Mouse (Mus musculus): ENCODE data around the gene Aox1.

Aox1 gene

DNA sequence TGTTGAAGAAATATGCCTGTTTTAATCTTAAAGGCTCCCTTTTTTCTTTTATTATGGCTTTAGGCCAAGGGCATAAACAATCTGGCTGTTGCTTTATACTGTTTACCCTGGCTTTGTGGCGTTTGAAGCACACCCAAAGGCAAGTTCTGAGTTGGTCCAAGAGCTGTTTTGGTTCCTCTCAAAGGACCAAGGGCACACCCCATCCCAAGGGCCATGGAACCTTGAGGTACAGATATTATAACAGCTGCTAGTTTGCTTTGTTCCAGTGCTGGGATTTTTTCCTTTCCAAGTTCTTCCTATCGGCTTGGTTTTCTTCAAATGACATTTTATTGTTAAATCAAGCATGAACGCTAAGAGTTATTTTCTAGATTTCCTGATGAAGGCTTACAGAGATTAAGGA, 35.9 kb downstream of the Aox1 start:
- DNase-seq = no peak

DNA sequence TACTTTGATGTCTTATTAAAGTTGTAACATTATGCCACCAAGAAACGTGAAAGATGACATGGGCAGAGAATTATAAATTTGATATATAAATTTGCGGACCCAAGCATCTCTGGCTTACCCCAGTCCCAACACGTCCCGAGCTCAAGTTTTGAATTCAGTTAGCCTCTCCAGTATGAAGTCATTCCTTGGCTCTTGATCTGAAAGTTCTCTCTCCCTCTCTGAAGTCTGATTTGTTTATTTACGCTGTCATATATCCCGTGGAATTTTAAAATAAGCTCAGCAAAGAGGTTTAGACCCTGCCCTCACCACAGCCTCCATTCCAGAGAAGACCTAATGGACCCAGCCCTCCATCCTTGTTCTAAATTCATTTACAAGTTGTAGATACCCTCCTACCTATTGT, 39.5 kb downstream of the Aox1 start:
- DNase-seq = no peak

DNA sequence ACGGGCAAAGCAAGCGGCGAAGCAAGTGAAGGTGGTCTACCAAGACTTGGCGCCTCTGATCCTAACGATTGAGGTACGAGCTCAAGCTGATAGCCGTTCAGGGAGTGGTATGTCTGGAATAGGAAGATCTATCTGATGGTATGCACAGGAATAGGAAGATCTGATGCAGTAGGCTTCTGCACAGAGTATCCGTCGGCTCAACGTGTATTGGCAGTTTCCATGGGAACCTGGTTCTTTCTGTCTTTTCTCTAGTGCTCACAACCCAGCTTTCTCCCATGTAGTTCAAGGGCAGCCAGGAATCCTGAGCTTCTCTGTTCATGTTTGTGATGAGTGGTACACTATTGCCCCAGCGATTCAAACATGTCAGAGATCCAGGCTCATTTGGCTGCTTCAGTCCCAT, 40.4 kb downstream of the Aox1 start:
- no peak for DNase-seq

DNA sequence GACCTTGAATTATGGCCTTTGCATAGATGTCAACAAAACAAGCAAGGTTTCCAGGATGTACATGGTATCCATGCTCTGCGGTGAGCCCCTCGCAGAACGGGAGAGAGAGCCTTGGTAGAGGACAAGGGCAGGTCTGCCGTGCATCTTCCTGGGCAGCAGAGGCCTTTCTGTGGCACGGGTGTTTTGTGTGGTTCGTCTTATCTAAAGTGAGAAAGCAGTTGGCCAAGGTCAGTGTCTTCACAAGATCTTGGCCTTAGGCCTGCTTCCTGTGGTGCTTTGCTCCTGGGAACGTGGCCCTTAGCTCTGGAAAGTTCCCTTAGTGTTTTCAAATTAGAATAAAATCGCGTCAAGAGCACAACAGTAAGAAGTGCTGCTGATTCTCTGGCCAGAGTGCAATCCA, 41.3 kb downstream of the Aox1 start:
- DNase-seq = no peak

DNA sequence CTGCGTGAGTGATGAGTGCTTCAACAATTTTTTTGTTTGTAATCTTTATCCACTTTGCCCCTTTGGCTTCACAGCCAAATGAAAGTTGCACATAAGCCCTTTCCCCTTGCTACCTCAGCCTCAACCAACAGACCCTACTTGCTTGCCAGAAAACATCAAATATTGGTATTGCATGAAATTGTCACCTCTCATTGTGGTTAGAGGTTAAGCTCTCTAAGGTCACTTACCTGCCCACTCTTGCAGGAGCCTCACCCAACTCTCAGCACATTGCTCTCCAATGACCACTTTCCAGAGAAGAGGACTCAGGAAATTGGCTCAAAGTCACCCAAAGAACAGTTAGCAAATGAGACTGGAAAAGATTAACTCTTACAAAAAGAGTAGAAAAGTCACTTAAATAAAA, 41.8 kb downstream of the Aox1 start:
- no peak for DNase-seq

DNA sequence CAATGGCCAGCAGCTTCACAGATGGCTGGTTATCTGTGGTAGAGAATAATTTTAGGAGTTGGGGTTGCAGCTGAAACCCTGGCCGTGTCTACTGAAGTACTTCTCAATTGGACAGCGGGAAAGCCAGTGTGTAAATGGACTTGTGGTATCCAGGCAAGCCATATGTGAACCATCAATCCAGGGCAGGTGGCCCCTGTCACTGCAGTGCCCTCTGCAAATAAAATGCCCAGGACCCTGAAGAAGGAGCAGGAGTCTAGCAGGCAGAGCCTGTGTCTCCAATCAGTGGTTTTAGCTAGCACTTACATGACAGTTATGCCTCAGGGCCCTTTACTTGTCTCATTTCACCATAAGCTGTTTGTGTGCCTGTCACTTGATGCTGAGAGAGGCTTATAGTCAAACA, 42.7 kb downstream of the Aox1 start:
- no peak for DNase-seq

DNA sequence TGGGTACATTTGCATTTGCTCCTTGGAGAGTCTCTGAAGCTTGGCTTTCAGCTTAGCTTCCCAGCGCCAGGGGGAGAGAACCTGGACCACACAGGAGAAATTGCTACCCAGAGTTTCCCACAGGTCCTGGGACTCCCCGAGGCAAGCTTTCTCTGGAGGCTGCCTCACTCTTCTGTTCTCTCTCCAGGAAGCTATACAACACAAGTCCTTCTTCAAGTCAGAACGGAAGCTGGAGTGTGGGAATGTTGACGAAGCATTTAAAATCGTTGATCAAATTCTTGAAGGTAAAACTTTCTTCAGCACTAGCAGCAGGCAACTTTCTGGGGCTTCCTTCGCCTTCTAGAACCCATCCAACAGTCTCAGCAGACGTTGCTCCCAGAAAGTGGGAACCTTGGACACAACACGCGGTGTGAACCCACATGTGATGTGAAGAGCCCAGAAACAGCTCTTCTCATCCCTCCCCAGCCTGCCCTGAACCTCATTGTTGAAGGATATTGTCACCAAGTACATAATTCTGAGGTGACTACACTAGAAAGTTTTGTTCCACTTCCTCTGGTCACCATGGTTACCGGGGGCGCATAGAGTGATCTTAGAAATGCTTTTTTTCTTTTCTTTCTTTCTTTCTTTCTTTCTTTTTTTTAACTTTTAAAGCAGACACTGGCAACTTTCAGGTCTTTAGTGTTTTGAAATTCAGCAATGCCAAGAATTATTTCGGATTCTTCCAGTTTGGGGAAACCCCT, 43.4 kb downstream of the Aox1 start:
- DNase-seq = no peak

DNA sequence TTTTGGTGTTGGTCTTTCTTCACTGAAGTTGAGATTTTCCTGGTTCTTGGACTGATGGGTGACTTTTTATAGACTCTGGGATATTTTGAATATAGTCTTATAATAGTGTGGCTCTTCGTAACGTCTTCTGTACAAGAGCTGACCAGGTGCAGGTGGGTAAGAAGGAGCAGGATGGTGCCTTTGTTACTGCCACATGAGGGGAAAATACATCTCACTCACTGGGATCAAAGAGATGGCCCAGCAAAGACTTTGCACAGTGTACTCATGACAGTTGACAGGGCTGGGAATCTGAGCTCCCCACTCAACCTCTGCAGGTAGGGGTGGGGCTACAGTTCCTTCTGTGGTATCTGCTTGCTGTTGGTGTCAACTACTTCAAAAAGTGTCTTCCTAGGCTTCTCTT, 44.5 kb downstream of the Aox1 start:
- no peak for DNase-seq

DNA sequence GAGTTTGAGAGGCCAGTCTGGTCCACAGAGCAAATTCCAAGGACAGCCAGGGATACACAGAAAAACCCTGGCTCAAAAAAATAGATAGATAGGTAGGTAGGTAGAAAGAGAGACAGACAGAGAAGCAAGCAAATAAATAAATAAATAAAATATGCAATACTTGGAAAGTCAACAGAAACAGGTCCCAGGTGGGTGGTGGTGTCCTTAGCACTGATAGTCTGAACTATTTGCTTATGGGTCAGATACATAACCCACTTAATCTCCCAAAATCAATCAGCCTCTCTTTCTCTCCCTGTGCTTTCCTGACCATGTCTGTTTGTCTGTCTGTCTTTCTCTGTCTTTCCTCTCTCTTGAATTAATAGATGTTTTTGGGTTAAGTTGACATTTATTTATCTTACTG, 48.2 kb downstream of the Aox1 start:
- DNase-seq = no peak

DNA sequence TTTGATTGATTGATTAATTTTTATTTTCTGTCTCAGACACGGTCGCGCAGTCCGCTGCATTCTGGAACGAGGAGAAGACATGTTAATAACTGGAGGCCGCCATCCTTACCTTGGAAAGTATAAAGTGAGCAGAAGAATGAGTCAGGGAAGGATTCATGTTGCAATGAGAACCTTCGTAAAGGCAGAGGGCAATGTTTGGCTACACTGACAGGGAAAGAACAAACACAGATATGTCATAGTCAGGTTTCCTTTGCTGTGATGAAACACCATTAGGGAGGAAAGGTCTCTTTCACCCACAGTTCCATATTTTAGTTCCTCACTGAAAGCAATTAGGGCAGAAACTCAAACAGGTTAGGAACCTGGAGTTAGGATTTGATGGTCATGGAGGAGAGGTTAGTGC, 48.7 kb downstream of the Aox1 start:
- no peak for DNase-seq

DNA sequence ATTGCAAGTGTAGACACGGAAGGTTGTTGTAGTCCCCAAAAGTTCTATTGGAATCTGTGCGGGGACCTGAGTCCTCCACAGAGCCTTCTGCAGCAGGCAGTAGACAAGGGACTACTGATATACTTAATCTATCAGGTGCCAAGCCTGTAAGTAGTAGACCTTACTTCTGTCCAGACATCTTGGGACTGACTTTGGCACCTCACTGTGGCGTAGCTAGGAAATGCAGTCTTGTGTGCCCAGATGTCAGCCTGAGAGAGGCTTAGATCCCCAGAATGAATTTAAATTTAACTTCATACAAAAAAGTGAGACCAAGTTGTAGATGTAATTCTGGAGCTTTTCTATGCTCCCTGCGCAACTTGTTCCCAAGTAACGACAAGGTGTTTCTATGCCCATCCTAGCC, 50.0 kb downstream of the Aox1 start:
- DNase-seq = peak; percentile 9 to 14

DNA sequence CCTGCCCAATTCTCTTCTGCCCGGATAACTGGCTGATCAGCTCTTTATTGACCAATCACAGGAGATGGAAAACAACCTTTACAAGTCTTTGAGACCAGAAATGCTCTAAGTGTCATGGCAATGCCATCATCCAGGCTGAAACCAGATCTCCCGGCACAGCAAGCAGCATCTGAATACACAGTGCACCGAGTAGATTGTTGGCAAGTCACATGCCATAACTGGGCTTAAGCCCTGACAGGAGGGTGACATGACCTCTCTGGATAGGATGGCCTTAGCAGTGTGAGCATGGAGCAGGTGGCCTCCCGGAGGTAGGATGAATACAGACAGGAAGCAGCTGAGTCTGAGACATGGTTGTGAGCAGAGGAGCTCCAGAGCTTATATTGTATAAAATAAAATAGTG, 50.7 kb downstream of the Aox1 start:
- DNase-seq = no peak

DNA sequence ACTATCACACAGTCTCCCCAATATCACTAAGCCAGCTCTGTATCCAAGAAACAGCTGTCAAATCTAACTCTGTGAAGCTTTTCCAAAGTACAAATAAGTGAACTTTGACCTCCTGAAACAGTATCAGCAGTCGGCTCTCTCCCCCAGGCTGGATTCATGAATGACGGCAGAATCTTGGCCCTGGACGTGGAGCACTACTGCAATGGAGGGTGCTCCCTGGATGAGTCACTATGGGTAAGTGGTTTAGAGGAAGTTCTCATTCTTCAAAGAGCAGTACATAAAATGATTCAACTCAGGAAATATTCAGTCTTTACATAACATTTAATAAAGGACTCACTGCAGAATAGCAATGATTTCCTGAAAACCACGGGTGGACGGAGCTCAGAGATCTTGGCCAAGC, 51.6 kb downstream of the Aox1 start:
- no peak for DNase-seq

DNA sequence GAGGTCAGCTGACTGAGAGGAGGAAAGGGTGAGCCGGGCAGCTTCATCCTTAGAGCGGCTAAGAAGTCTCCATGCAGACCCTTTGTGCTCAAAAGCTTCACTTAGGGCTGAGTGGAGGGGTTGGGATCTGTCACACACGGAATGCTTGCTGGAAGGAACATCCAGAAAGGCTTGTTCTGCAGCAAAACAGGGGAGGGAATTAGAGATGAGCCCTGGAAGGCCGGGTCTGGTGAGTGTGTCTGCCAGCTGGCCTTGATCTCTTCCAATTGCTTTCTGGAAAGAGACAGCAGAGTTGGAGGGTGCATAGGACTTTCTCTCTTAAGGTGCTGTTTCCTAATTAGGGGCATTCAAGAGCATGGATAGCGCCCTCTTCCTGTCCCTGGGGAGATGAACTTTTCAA, 59.6 kb downstream of the Aox1 start:
- DNase-seq = no peak

DNA sequence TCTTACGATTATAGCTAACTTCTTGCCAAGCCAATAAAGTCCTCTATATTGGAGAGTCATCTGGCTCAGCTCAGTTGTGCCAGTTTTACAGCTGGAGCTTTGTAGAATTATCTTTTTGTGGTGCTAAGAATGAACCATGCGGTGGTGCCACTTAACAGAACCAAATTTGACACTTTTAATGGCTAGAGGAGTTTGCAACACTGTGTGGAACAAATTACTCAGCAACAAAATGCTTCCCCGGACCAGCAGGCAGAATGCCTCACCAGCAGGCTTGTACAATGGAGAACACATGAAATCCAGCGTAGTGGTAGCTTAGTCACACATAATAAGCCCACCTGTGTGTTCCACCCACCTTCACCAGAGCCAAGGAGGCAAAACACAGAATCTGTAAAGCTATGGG, 60.5 kb downstream of the Aox1 start:
- no peak for DNase-seq

DNA sequence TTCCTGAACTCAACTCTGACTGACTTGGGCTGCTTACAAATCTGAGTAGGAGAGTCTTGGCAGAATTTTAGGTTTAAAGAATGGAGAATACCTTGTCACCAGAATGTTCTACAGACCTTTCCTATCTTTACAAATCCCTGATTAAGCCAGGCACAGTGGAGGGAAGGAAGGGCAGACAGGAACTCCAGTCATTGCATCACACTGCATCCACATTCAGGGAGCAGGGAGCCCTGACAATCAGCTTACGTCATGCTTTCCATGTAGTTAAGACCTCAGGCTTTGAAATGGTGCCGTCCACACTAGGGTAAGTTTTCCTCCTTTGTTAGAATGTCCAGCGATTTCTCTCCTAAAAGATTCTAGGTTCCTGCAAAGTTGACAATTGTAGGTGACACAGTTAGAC, 61.5 kb downstream of the Aox1 start:
- DNase-seq = no peak

DNA sequence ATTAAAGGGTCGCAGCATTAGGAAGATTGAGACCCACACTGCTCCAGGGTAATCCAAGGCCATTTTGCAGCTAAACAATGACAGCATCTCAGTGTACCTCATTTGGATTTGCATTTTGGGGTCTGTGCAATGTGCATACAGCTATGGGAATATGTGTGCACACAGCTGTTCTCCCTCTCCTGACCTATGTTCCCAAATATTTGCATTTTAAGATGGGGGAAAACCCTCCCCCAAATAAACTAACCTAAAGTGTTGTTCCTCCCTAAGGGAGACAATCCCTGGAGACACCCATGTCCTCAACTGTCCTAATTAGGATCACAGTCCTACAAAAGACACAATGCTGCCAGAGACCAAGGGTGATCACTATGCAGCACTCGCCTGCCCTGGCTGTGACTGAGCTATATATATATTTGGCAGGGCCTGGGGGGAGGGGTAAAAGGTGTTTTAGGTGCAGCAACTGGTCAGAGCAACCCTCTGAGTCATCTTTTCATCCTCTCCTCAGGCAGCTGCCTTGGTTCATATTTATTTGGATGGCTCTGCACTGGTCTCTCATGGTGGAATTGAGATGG, 62.3 kb downstream of the Aox1 start:
- DNase-seq = no peak

DNA sequence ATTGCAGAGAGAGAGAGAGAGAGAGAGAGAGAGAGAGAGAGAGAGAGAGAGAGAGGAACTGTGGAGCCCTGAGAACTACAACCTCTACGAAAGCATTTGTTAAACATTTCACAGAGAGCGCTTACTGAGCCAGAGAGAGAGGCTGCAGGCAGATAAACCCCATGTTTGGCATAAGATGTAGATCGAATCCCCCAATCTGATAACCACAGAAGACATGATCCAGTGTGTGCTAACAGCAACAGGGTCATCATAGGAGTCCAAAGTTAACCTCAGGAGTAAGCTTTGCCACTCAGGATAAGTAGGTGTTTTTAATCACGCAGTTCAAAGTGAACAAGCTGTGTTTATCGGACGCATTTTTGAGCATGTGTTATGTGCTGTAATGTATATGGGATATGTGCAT, 67.6 kb downstream of the Aox1 start:
- DNase-seq = no peak

DNA sequence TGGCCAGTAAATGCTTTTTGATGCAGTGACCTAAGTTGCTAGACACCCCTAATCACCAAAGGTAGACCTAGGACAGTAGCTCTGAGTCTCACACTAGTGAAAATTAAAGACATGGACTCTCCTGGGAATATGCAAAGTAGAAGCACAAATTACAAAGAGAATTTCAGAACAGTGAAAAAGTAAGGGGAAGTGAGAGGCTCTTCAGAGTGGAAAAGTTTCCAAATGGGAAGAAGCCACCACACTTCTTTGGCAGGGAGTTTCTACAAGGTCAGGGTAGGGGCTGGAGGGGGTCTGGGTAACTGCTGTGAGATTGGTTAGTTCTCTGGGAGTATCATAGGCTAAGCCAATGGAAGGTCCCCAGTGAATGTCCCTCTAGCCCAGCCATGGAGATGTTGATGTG, 69.4 kb downstream of the Aox1 start:
- DNase-seq = no peak

DNA sequence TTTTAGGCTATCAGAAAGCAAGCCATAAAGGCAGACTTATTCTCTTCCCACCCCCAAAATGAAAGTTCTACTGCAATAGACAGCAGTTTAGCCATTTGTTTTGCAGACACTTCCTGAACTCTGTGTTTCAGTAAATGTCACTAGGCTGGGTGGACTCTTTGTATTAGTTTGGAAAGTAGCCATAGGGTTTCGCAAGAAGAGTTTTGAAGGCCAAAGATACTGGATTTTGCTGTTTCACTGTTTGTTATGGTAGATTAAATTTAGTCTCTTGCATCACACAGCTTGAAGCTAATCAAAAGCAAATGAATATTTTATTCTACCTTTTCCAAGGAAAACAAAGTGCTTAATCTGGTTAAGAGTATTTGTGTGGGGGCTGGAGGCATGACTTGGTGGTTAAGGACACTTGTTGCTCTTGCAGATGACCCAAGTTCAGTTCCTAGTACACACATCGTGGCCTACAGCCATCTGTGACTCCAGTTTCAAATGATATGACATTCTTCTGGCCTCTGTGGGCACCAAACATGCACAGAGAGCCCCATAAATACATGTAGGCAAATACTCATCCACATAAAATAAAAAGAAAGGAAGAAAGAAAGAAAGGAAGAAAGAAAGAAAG, 71.9 kb downstream of the Aox1 start:
- no peak for DNase-seq

DNA sequence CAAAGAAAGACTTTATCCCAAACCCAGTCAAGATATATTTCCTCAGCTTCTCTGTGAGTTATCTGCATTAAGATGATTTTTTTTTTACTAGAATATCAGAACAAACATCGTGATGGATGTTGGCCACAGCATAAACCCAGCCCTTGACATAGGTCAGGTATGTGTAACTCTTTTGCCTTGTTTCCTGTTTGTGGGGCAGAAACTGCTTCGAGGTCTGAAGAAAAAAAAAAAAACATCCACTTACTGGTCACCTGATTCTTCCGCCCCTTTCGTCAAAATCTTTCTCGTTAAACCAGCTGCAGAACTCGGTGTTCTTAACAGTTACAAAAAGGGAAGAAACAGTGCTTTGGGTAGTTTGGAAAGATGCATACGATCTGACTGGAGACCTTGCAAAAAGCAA, 72.8 kb downstream of the Aox1 start:
- no peak for DNase-seq

DNA sequence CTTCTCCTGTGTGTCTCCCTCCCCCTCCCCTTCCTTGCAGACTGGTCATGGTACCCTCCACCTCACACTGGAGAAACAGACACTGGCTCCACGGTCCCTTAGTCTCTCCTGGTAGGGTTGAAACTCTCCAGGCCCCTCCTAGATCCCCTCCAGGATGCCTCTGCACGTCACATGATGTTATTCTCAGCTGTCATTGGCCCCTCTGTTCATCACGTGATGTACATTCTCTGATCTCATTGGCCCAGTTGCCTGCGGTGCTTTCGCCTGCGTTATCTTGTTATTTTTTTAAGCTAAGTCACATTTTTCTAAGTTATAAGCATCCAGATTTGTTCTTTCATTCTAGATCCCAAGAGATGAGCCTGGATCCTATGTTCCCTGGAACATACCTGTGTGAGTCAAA, 76.0 kb downstream of the Aox1 start:
- no peak for DNase-seq

DNA sequence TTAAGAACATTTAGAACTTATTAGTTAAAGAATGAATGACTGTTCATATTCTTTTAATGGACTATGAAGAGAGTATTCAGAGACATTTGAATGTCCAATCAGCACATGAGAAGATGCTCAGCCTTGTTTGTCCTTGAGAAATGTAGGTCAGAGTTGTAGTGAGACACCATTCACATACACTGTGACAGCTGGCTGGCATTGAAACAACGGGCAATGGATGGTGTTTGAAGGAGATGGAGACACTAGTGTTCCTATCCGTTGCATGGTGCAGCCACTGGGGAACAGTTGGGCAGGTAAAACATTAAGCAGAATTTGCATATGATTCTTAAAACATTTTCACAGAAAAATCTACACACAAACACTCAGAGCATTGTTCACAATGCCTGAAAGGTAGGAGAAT, 77.3 kb downstream of the Aox1 start:
- no peak for DNase-seq

DNA sequence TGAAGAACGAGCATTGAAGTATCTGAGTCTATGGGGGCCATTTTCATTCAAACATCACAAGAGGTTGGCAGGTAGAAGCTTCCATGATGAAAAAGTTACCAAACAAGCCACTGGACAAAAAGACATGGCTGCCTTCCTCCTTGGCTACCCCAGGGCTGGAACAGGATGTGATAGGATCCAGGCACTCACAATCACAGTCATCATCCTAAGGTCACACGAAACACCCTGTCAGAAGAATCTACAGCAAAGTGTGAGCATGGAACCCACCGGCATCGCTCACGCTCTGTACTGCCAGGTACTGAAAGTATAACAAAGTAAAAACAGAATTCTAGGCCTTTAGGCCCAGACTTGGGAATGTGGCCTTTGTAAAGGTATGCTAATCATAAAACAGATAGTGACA, 80.5 kb downstream of the Aox1 start:
- DNase-seq = no peak

DNA sequence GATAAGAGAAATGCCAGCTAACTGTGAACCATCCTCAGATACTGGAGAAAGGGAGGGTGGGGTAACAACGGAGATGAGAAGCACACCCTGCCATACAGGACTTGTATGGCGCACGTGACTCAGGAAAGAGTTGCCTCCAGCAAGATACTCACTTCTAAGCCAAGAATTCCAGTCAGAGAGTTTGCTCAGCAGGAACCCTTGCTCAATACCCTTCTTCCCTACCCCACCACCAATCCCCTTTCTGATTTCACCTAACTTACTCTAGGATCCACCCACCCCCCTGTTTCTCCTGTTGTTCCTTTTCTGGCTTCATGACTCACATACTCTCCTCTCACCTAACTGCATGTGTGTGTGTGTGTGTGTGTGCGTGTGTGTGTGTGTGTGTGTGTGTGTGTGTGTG, 81.6 kb downstream of the Aox1 start:
- DNase-seq = no peak
